Mouse (Mus musculus) forelimb bud, embryonic 11.5 days (tissue): Measurements from ENCODE around the gene Tomm7.
A peak's percentile ranks its signal among the peaks of the same experiment; 100 is the strongest.
"Not testable (repeated sequence)": the region's sequence is repeated elsewhere in the genome, so short reads cannot be mapped to it uniquely, and the experiment has no call there.

Source experiments
- DNase-seq: peaks from one replicate; pipeline ENCODE4 v3.0.0-alpha.2; 2012; ENCODE audit warnings: low read depth, low spot score

Tomm7 gene

GRCm38 (mm10) chr5:23852916-23853315, 9.0 kb upstream of the Tomm7 start:
- DNase-seq, result not testable (repeated sequence)

DNA sequence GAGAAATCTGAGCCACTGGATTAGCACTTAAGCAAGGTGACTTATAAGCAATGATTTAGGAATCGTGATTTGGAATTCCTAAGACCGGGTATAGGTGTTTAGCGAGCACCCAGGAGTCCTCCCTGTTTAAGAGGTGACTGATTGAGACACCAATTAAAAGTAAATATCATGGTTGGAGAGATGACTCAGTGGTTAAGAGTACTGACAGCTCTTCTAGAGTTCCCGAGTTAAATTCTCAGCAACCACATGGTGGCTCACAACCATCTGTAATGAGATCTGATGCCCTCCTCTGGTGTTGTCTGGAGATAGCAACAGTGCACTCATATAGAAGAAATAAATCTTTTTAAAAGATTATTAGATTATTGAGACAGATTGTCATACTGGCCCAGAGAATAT, 7.2 kb upstream of the Tomm7 start:
- not testable (repeated sequence) for DNase-seq

GRCm38 (mm10) chr5:23850345-23851159, 6.6 kb upstream of the Tomm7 start:
- DNase-seq, result peak; percentile 86

GRCm38 (mm10) chr5:23845141-23845540, 1.2 kb upstream of the Tomm7 start:
- DNase-seq, result no peak

GRCm38 (mm10) chr5:23844531-23844841, 525 bp upstream of the Tomm7 start:
- DNase-seq, result no peak

GRCm38 (mm10) chr5:23838158-23838557, 5.8 kb downstream of the Tomm7 start:
- no peak for DNase-seq

DNA sequence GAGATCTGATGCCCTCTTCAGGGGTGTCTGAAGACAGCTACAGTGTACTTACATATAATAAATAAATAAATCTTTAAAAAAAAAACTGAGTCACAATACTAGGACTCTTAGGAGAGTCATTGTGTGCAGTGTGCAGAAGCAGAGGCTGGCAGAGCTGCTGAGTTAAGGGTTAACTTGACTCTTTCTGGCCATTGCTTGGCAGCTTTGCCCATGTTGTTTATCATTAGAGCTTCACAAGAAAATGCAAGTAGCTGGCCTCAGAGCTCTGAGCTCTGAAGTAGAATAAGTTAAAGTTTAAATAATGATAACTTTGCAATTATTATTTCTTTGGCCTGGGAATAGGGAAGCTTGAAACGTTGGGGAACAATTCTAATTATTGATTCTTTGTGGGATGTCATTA, 8.3 kb downstream of the Tomm7 start:
- not testable (repeated sequence) for DNase-seq

- no peak for DNase-seq
Observed at GRCm38 (mm10) chr5:23830897-23831752, 12.8 kb downstream of the Tomm7 start.

GRCm38 (mm10) chr5:23826321-23827004, 17.5 kb downstream of the Tomm7 start:
- DNase-seq, result peak; percentile 73

DNA sequence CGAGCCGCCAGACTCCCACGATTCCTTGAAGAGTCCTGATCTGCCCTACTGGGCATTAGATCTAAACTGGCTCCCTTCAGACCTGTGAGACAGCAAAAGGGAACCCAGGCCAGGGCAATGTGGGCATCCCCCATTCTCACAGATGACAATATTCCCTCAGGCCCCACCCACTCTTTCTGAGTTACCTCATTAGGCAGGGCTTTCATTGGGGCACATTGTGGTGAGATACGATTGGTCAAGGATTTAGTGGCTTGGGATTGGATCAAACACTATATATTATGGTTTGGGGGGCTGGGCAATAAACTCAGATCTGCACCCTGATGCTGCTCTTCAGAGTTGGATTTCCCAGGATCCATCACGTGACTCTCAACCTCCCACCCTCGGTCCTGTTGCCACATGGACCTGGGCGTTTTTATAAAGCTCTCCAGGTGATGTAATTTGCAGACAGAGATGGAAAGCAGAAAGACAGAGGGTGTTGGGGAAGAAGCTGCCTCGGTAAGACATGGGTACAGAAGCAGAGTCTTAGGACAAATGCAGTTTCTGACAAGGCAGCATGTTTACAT, 19.7 kb downstream of the Tomm7 start:
- no peak for DNase-seq

DNA sequence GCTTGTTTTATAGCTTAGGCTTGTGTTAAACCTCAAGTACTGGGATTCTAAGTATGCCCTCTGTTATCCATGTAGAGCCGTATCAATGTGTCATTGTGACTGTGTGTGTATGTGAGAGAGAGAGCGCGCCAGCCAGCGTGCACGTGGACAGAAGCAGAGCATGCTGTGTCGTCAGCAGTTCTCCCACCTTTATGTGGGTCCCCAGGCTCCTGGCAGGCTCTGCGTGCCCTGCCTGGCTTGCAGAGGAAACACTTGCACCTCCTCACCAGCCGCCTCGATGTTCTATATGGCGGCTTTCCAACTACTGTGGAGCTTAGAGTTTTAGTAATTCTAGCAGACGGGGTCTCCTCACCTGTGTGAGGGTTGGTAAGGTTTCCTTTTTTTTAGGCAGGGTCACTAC, 21.7 kb downstream of the Tomm7 start:
- no peak for DNase-seq

GRCm38 (mm10) chr5:23816681-23817080, 27.3 kb downstream of the Tomm7 start:
- DNase-seq, result no peak

DNA sequence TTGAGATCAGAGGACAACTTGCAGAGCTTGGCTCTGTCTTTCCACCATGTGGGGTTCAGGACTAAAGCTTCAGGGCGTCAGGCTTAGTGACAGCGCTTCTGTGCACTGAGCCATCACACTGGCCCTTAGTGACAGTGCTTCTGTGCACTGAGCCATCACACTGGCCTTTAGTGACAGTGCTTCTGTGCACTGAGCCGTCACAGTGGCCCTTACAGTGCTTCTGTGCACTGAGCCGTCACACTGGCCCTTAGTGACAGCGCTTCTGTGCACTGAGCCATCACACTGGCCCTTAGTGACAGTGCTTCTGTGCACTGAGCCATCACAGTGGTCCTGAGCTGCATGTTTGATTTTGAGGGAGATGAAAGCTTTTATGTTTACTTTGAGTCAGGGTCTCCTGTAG, 29.1 kb downstream of the Tomm7 start:
- DNase-seq, result no peak

DNA sequence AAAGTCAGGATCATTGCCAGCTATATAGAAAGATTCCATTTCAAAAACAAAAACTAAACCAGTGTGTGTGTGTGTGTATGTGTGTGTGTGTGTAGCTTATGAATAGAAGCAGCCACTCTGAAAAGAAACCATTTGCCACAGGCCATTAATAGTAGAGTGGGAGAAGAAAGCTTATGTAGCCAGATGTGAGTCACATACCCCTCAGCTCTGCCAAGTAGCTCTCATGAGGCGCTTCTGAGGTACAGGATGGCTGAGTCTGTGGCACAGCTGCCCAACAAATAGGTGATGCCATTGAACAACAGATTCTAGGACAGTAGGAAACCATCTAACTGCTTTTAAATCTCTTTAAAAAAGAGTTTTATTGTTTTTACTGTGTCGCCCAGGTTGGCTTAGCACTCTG, 51.2 kb downstream of the Tomm7 start:
- DNase-seq, result no peak

DNA sequence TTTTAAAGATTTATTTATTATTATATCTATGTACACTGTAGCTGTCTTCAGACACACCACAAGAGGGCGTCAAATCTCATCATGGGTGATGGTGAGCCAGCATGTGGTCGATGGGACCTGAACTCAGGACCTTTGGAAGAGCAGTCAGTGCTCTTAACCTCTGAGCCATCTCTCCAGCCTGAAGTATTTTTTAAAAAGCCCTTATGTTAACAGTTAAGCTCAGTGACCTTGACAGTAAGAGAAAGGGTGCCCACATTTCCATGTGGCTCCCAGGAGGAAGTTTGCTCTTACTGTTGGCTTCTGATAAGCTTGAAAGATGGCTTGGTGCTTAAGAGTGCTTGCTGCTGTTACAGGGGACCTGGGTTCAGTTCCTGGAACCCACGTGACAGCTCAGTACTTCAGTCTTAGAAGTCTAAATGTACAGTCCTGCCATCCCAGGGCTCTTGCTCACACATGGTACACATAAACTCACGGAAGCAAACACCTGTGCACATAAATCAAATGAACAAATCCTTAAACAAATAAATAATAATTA, 54.8 kb downstream of the Tomm7 start:
- DNase-seq, result no peak
